Mouse (Mus musculus): ENCODE data around the gene Zfp131. TPM values are rescaled to one million over a fixed set of nuclear protein-coding genes. Genes with fewer than 3 reads are reported as not detected.

Gene Zfp131
- polyA plus RNA-seq (2015; fragmentation: Illumina TruSeq; extraction: RNeasy Lipid Tissue Mini Kit (QIAGEN cat#74804); ENCODE audit: insufficient read depth, low read depth, low replicate concordance), result 5.7 TPM

DNA sequence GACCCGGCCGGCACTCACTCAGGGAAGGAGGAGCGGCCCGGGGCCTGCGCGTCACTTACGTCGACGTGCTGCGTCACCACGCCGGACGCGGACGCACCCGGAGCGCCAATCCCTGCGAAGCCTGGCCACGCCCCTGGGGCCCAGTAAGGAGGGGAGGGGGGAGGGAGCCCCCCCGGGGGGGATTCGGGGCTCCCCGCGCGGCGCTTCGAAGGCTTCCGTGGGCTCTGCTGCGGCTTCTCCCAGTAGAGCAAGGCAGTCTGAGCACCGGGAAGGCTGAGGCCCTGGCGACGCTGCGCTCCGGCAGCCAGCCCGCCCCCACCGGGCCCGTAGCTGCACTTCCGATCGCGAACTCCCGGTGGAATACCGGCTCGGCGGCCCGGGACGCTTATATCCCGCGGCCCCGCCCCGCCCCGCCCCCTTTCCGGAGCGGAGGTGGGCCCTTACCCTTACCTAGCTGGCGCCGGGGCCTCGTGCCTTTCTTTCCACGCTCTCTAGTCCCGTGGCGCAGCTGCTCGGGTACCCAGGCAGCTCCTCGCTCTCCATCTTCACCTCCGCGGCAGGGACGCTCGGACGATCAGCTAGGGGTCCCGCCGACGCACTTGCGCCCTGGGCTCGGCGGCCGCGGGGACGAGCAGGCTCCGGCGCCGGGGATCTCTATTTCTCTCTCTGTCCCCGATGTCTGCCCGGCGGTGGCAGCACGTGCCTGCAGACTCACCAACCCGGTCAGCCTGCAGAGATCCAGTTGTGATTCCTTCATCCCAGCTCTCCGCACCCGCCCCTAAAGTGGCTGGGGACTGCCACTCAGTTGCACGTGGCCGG, at the start of gene Zfp131:
TSS of gene Zfp131 (minus strand) at position 129 of the 819 bp plus-strand sequence.

GRCm38 (mm10) chr13:119835320-119836056, 44.8 kb upstream of the Zfp131 start, which contains the start of gene D13Ertd608e:
Gene D13Ertd608e (plus strand): TSS chr13:119836006.

DNA sequence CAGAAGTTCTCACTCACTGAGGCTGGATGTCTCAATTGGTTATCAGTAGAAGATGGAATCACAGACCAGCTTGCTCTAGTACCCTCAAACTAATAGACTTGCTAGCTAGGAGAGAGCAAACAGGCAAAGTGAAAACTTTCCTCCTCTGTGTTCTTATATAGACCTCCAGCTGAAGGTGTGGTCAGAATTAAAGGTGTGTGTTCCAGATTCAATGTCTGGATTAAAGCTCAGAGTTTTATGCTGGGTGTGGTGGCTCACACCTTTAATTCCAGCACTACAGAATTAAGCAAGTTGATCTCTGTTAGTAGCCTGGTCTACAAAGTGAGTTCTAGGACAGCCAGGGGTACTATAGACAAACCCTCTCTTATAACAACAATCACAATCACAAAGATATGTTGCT, 39.4 kb upstream of the Zfp131 start, which contains the start of gene AF067063:
TSS of gene AF067063 (minus strand) at position 101 of the 400 bp plus-strand sequence.

DNA sequence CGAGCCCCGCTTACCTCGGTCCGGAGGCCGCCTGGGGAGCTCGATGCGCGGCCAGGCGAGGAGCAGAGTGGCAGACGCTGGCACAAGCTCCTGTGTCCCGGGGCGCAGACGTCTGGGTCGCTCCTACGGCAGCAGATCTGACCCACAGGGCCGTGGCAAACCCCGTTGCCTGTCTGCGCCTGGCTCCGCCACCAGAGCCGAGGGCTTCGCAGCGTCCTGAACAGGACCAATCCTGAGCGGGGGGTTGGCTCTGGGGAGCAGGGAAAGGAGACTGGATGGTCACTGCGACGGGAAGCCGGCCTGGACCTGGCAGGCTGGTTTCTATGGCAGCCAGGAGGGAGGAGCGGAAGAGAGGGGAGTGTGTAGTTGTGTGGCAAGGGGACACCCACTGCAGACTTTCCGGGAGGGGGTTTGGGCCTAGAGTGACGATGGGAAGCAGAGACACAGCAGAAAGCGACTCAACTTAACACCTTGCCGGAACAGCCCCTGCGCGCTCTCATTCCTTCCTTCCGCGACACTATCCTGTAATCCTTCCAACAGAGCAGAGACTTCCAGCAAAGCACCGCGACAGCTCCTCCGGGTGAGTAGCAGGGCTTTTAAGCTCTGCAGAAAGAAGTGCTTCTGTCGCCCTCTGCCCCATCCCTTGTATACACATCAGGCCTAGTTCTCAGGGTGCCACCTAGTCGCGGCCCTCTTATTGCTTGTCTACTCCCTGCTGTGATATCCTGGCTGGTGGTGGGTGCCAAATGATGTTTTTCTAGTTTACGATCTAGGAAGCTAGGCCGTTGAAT, 34.8 kb downstream of the Zfp131 start, which contains the start of gene Nim1k:
TSS of gene Nim1k (minus strand) at position 202 of the 791 bp plus-strand sequence.

Other genes with a start within 250 kb of the Zfp131 start
- 0.63 TPM for gene Ccl28, start 167.1 kb downstream of the Zfp131 start, polyA plus RNA-seq (2015; fragmentation: Illumina TruSeq; extraction: RNeasy Lipid Tissue Mini Kit (QIAGEN cat#74804); ENCODE audit: insufficient read depth, low read depth, low replicate concordance)
- 9.8 TPM for gene Hmgcs1, start 100.5 kb downstream of the Zfp131 start, polyA plus RNA-seq (2015; fragmentation: Illumina TruSeq; extraction: RNeasy Lipid Tissue Mini Kit (QIAGEN cat#74804); ENCODE audit: insufficient read depth, low read depth, low replicate concordance)
- 0.31 TPM for gene Nim1k, start 35.0 kb downstream of the Zfp131 start, polyA plus RNA-seq (2015; fragmentation: Illumina TruSeq; extraction: RNeasy Lipid Tissue Mini Kit (QIAGEN cat#74804); ENCODE audit: insufficient read depth, low read depth, low replicate concordance)
- not detected for gene AF067063, start 39.3 kb upstream of the Zfp131 start, polyA plus RNA-seq (2015; fragmentation: Illumina TruSeq; extraction: RNeasy Lipid Tissue Mini Kit (QIAGEN cat#74804); ENCODE audit: insufficient read depth, low read depth, low replicate concordance)
- gene D13Ertd608e, start 45.1 kb upstream of the Zfp131 start, polyA plus RNA-seq (2015; fragmentation: Illumina TruSeq; extraction: RNeasy Lipid Tissue Mini Kit (QIAGEN cat#74804); ENCODE audit: insufficient read depth, low read depth, low replicate concordance), result not detected
- gene Tcstv1, start 103.9 kb upstream of the Zfp131 start, polyA plus RNA-seq (2015; fragmentation: Illumina TruSeq; extraction: RNeasy Lipid Tissue Mini Kit (QIAGEN cat#74804); ENCODE audit: insufficient read depth, low read depth, low replicate concordance), result not detected
- gene Gm21761, start 138.4 kb upstream of the Zfp131 start, polyA plus RNA-seq (2015; fragmentation: Illumina TruSeq; extraction: RNeasy Lipid Tissue Mini Kit (QIAGEN cat#74804); ENCODE audit: insufficient read depth, low read depth, low replicate concordance), result not detected
- not detected for gene B020031M17Rik, start 159.9 kb upstream of the Zfp131 start, polyA plus RNA-seq (2015; fragmentation: Illumina TruSeq; extraction: RNeasy Lipid Tissue Mini Kit (QIAGEN cat#74804); ENCODE audit: insufficient read depth, low read depth, low replicate concordance)
- gene Gm36079, start 236.1 kb upstream of the Zfp131 start, polyA plus RNA-seq (2015; fragmentation: Illumina TruSeq; extraction: RNeasy Lipid Tissue Mini Kit (QIAGEN cat#74804); ENCODE audit: insufficient read depth, low read depth, low replicate concordance), result not detected

Measured in pancreas, adult 10 weeks (tissue).